Mouse (Mus musculus): ENCODE measurements around the gene Tbc1d9b. TPM values are rescaled to one million over a fixed set of nuclear protein-coding genes. Genes with fewer than 3 reads are reported as not detected.

The Tbc1d9b gene
- polyA plus RNA-seq, 1 experiment = 58.7 TPM

GRCm38 (mm10) chr11:50106024-50106423 lies 25.2 kb upstream of the Tbc1d9b start:
- 94% methylated on average over 7 of the region's 7 CpGs for WGBS
- Histone ChIP-seq H3K4me3 (ENCODE audit: control insufficient read depth, insufficient read depth, low read length) (no peak overlapping the region), H3K36me3 (ENCODE audit: control insufficient read depth, insufficient read depth, low read length) (no peaks in the 10 kb centered on the region), H3K27ac (ENCODE audit: control insufficient read depth, insufficient read depth, low read length) (no peak overlapping the region), H3K4me1 (replicated peaks; ENCODE audit: control insufficient read depth, insufficient read depth, low read length) (peaks cover 9% of the 10 kb centered on the region; the same call in 1 of the 2 replicates), H3K27me3 (ENCODE audit: control insufficient read depth, insufficient read depth, low read length) (no peaks in the 10 kb centered on the region)
- DNase-seq = no peak
- no peak for TF ChIP-seq POLR2A (IDR thresholded peaks at IDR 0.05; ENCODE audit: control insufficient read depth, extremely low read depth, insufficient read depth, low read length, poor library complexity)
- no peak for TF ChIP-seq CTCF (IDR thresholded peaks at IDR 0.05; ENCODE audit: borderline replicate concordance, control insufficient read depth, extremely low read depth, insufficient read depth, low read length, poor library complexity)

GRCm38 (mm10) chr11:50108823-50109244 lies 22.4 kb upstream of the Tbc1d9b start:
- Histone ChIP-seq H3K4me1 (replicated peaks; ENCODE audit: control insufficient read depth, insufficient read depth, low read length) (0 out of 2 replicates have a peak, but pooled peaks cover 5% of the 10 kb centered on the region), H3K4me3 (ENCODE audit: control insufficient read depth, insufficient read depth, low read length) (no peak overlapping the region), H3K36me3 (ENCODE audit: control insufficient read depth, insufficient read depth, low read length) (no peaks in the 10 kb centered on the region), H3K27ac (ENCODE audit: control insufficient read depth, insufficient read depth, low read length) (no peak overlapping the region), H3K27me3 (ENCODE audit: control insufficient read depth, insufficient read depth, low read length) (no peaks in the 10 kb centered on the region)
- DNase-seq = no peak
- TF ChIP-seq POLR2A (IDR thresholded peaks at IDR 0.05; ENCODE audit: control insufficient read depth, extremely low read depth, insufficient read depth, low read length, poor library complexity) (no peak), CTCF (IDR thresholded peaks at IDR 0.05; ENCODE audit: borderline replicate concordance, control insufficient read depth, extremely low read depth, insufficient read depth, low read length, poor library complexity) (no peak)
- 32% methylated on average over 8 of the region's 8 CpGs for WGBS

- TF ChIP-seq POLR2A (IDR thresholded peaks at IDR 0.05; ENCODE audit: control insufficient read depth, extremely low read depth, insufficient read depth, low read length, poor library complexity) = no peak
- TF ChIP-seq CTCF (IDR thresholded peaks at IDR 0.05; ENCODE audit: borderline replicate concordance, control insufficient read depth, extremely low read depth, insufficient read depth, low read length, poor library complexity) = peak; percentile 86
- 19% methylated on average over 5 of the region's 5 CpGs for WGBS
Measured at GRCm38 (mm10) chr11:50114329-50114728, 16.9 kb upstream of the Tbc1d9b start.

GRCm38 (mm10) chr11:50122631-50123081 lies 8.5 kb upstream of the Tbc1d9b start:
- no peak for TF ChIP-seq CTCF (IDR thresholded peaks at IDR 0.05; ENCODE audit: borderline replicate concordance, control insufficient read depth, extremely low read depth, insufficient read depth, low read length, poor library complexity)
- TF ChIP-seq POLR2A (IDR thresholded peaks at IDR 0.05; ENCODE audit: control insufficient read depth, extremely low read depth, insufficient read depth, low read length, poor library complexity) = no peak
- H3K36me3 ChIP-seq (ENCODE audit: control insufficient read depth, insufficient read depth, low read length) = no peaks in the 10 kb centered on the region
- WGBS = 63% methylated on average over 8 of the region's 8 CpGs
- H3K27me3 ChIP-seq (ENCODE audit: control insufficient read depth, insufficient read depth, low read length) = no peaks in the 10 kb centered on the region
- DNase-seq = no peak
- H3K4me3 ChIP-seq (ENCODE audit: control insufficient read depth, insufficient read depth, low read length) = no peak overlapping the region
- peaks cover 4% of the 10 kb centered on the region; the same call in 1 of the 2 replicates for H3K4me1 ChIP-seq (replicated peaks; ENCODE audit: control insufficient read depth, insufficient read depth, low read length)
- H3K27ac ChIP-seq (ENCODE audit: control insufficient read depth, insufficient read depth, low read length) = no peak overlapping the region

More at GRCm38 (mm10) chr11:50114329-50114728, 16.9 kb upstream of the Tbc1d9b start:
- no peak overlapping the region for H3K4me3 ChIP-seq (ENCODE audit: control insufficient read depth, insufficient read depth, low read length)
- H3K4me1 ChIP-seq (replicated peaks; ENCODE audit: control insufficient read depth, insufficient read depth, low read length) = no peaks in the 10 kb centered on the region
- peak; percentile 88 for DNase-seq
- no peaks in the 10 kb centered on the region for H3K36me3 ChIP-seq (ENCODE audit: control insufficient read depth, insufficient read depth, low read length)
- no peak overlapping the region for H3K27ac ChIP-seq (ENCODE audit: control insufficient read depth, insufficient read depth, low read length)
- H3K27me3 ChIP-seq (ENCODE audit: control insufficient read depth, insufficient read depth, low read length) = no peaks in the 10 kb centered on the region

GRCm38 (mm10) chr11:50127781-50128180 lies 3.4 kb upstream of the Tbc1d9b start:
- no peak overlapping the region for H3K4me3 ChIP-seq (ENCODE audit: control insufficient read depth, insufficient read depth, low read length)
- DNase-seq = no peak
- WGBS = 5% methylated on average over 10 of the region's 10 CpGs
- no peaks in the 10 kb centered on the region for H3K36me3 ChIP-seq (ENCODE audit: control insufficient read depth, insufficient read depth, low read length)
- peaks cover 18% of the 10 kb centered on the region for H3K4me1 ChIP-seq (replicated peaks; ENCODE audit: control insufficient read depth, insufficient read depth, low read length)
- TF ChIP-seq POLR2A (IDR thresholded peaks at IDR 0.05; ENCODE audit: control insufficient read depth, extremely low read depth, insufficient read depth, low read length, poor library complexity) = no peak
- no peak for TF ChIP-seq CTCF (IDR thresholded peaks at IDR 0.05; ENCODE audit: borderline replicate concordance, control insufficient read depth, extremely low read depth, insufficient read depth, low read length, poor library complexity)
- no peak overlapping the region for H3K27ac ChIP-seq (ENCODE audit: control insufficient read depth, insufficient read depth, low read length)
- no peaks in the 10 kb centered on the region for H3K27me3 ChIP-seq (ENCODE audit: control insufficient read depth, insufficient read depth, low read length)

GRCm38 (mm10) chr11:50131801-50132201 lies 605 bp downstream of the Tbc1d9b start:
- WGBS = 3% methylated on average over 10 of the region's 10 CpGs
- H3K4me1 ChIP-seq (replicated peaks; ENCODE audit: control insufficient read depth, insufficient read depth, low read length) = peaks cover 18% of the 10 kb centered on the region

GRCm38 (mm10) chr11:50132265-50132664 lies 1.1 kb downstream of the Tbc1d9b start:
- WGBS = 82% methylated on average over 6 of the region's 6 CpGs
- H3K27me3 ChIP-seq (ENCODE audit: control insufficient read depth, insufficient read depth, low read length) = no peaks in the 10 kb centered on the region
- no peak overlapping the region for H3K27ac ChIP-seq (ENCODE audit: control insufficient read depth, insufficient read depth, low read length)
- peaks cover 5% of the 10 kb centered on the region for H3K36me3 ChIP-seq (ENCODE audit: control insufficient read depth, insufficient read depth, low read length)
- H3K4me1 ChIP-seq (replicated peaks; ENCODE audit: control insufficient read depth, insufficient read depth, low read length) = peaks cover 18% of the 10 kb centered on the region
- no peak for DNase-seq
- peak overlapping the region; percentile 71 for H3K4me3 ChIP-seq (ENCODE audit: control insufficient read depth, insufficient read depth, low read length)
- no peak for TF ChIP-seq CTCF (IDR thresholded peaks at IDR 0.05; ENCODE audit: borderline replicate concordance, control insufficient read depth, extremely low read depth, insufficient read depth, low read length, poor library complexity)
- no peak for TF ChIP-seq POLR2A (IDR thresholded peaks at IDR 0.05; ENCODE audit: control insufficient read depth, extremely low read depth, insufficient read depth, low read length, poor library complexity)

More at GRCm38 (mm10) chr11:50131801-50132201, 605 bp downstream of the Tbc1d9b start:
- no peak for DNase-seq
- no peak for TF ChIP-seq POLR2A (IDR thresholded peaks at IDR 0.05; ENCODE audit: control insufficient read depth, extremely low read depth, insufficient read depth, low read length, poor library complexity)
- no peak for TF ChIP-seq CTCF (IDR thresholded peaks at IDR 0.05; ENCODE audit: borderline replicate concordance, control insufficient read depth, extremely low read depth, insufficient read depth, low read length, poor library complexity)
- Histone ChIP-seq H3K36me3 (ENCODE audit: control insufficient read depth, insufficient read depth, low read length) (peaks cover 3% of the 10 kb centered on the region), H3K27ac (ENCODE audit: control insufficient read depth, insufficient read depth, low read length) (peak overlapping the region; percentile 15; the same call in 1 of the 2 replicates), H3K27me3 (ENCODE audit: control insufficient read depth, insufficient read depth, low read length) (no peaks in the 10 kb centered on the region), H3K4me3 (ENCODE audit: control insufficient read depth, insufficient read depth, low read length) (peak overlapping the region; percentile 71)
